Mouse (Mus musculus): ENCODE measurements around the gene Scin. TPM values are rescaled to one million over a fixed set of nuclear protein-coding genes. Genes with fewer than 3 reads are reported as not detected.

Gene Scin
- polyA plus RNA-seq (2014; fragmentation: Illumina TruSeq; extraction: RNeasy Lipid Tissue Mini Kit (QIAGEN cat#74804); ENCODE audit: low read depth, low replicate concordance) = 3.0 TPM

DNA sequence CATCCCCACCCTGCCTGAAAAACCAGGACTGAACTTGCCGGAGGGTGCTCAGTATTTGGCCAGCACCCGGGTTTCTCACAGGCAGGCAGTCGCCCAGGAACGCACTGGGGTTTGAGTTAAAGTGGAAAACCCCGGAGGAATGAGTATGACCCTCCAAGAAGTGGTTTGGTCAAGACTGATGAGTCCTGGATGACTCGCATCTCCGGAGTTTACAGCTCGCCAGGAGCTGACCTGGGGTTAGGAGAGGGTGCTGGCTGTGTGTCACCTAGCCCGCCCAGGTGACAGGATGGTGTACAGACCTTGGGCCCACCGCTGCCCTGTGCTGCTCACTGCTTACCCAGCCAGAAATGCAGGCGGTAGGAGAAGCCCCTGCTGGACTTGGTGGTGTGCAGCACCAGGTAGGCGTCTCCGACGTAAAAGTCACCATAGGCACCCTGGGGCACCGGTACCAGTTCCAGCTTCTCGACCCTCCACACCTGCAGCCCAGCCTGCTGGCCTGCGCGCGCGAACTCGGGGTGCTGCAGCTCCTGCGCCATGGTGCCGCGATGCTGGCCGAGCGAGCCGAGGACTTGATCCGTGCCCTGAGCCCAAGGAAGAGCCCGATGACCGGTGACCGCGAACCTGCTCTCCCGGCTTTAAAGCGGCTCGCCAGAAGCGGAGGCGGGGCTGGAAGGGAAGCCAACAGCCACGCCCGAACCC is at the start of gene Scin:
TSS of gene Scin (minus strand) at position 656 of the 699 bp plus-strand sequence.

DNA sequence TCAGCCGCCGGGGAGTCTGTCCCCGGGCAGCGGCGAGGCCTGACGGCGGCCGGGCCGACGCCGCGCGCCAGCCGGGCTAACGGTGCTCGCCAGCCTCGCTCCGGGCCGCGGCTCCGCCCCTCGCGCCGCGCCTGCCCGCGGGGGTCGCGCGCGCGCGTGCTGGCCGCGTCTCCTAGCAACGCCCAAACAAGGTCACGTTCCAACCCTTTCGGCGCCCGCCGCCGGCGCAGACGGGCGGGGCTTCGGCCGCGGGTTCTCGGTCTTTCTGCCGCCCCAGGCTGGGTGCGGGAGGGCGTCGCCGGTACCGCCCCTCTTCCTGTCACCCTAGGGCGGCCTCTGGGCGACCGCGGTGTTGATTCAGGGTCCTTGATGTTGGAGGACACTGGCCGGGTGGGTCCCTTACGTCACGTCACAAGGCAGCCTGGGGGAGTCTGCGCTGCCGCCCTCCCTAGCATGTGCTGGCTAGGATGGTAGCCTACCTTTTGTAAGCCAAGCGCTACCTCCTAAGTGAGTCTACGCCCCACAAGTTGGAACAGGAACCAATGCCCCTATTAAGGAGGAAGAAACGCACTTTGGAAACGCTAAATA is 96.1 kb downstream of the Scin start, which contains the start of gene Arl4a:
TSS of gene Arl4a (minus strand) at position 150 of the 588 bp plus-strand sequence.

Other genes with a start within 250 kb of the Scin start
- gene Arl4a, start 96.2 kb downstream of the Scin start, polyA plus RNA-seq (2014; fragmentation: Illumina TruSeq; extraction: RNeasy Lipid Tissue Mini Kit (QIAGEN cat#74804); ENCODE audit: low read depth, low replicate concordance) = 105 TPM
- not detected for gene Lsmem1, start 65.3 kb upstream of the Scin start, polyA plus RNA-seq (2014; fragmentation: Illumina TruSeq; extraction: RNeasy Lipid Tissue Mini Kit (QIAGEN cat#74804); ENCODE audit: low read depth, low replicate concordance)
- gene Ifrd1, start 114.3 kb upstream of the Scin start, polyA plus RNA-seq (2014; fragmentation: Illumina TruSeq; extraction: RNeasy Lipid Tissue Mini Kit (QIAGEN cat#74804); ENCODE audit: low read depth, low replicate concordance) = 79.5 TPM